Mouse (Mus musculus): ENCODE measurements around the gene Tdrkh.

Tdrkh gene

GRCm38 (mm10) chr3:94457055-94457454 is 44.0 kb downstream of the Tdrkh start:
- no peak for DNase-seq (ENCODE audit: extremely low read depth, low read depth)

GRCm38 (mm10) chr3:94459834-94460233 is 46.8 kb downstream of the Tdrkh start:
- DNase-seq (ENCODE audit: extremely low read depth, low read depth): no peak

GRCm38 (mm10) chr3:94463926-94464578 is 51.0 kb downstream of the Tdrkh start:
- no peak for DNase-seq (ENCODE audit: extremely low read depth, low read depth)

DNA sequence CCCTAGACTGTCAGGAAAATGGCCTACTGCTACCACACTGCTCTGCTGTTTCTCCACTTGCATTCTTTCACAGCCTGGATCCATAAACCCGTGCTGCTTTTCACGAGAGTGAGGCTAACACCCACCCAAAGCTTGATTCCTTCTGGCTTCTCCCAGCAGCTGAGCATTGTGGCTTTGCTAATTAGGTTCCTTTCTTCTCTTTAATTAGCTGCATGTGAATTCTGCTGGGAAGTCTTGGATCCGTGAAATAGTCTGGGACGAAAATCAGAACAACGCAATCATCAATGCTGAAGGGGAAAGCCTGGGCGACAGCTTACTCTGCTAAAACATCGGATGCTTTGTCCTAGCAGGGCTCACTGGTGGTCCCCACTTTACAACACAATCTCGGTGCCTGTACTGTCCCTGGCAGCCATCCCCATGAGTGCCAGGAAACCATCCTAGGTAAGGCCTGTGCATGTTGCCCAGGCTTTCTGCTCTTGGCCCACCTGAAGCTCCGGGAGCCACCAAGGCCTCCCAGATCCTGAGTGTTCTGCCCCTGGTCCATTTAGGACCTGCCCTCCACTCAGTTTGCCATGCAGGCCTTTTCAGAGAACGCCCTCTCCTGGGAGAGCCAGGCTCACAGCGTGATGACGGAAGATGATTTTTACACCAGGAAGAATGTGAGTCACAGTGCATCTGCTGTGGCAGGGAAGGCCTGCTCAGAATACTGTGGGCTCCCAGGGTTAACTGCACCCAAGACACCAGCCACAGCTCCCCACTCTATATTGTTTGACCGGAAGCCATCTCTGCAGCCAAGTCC is 52.8 kb downstream of the Tdrkh start:
- DNase-seq (ENCODE audit: extremely low read depth, low read depth): no peak

GRCm38 (mm10) chr3:94468931-94469330 is 55.9 kb downstream of the Tdrkh start:
- no peak for DNase-seq (ENCODE audit: extremely low read depth, low read depth)

GRCm38 (mm10) chr3:94472447-94473114 is 59.5 kb downstream of the Tdrkh start:
- DNase-seq (ENCODE audit: extremely low read depth, low read depth): no peak

- DNase-seq (ENCODE audit: extremely low read depth, low read depth): no peak
Measured at GRCm38 (mm10) chr3:94473115-94473505, 60.0 kb downstream of the Tdrkh start.

DNA sequence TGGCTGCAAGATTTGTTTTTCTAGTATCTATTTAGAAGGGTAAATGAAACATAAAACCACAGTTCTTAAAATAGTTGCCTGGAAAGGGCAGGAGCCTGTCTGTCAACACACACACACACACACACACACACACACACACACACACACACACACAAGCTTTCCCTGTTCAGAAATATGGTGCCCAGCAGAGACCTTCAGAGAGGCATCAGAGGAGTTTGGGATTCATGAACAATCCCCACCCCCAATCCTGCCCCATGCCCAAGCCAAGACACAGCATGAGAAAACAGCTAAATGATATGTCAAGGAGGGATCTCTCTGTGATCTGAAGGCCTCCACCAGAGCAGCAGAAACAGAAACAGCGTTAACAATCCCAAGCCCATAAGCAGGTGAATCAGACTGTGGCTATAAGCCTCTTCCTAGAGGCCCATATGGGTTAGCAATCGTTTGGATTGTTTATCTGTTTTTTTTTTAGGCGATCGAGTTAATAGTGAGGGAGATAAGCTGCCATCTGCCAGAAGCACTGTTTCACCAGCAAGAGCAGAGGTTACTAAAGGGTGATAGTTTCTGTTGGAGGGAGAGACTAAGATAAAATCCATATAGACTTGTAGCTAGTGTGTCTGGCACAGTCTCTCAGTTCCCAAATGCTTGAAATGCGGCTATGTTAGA is 60.6 kb downstream of the Tdrkh start:
- DNase-seq (ENCODE audit: extremely low read depth, low read depth): no peak

DNA sequence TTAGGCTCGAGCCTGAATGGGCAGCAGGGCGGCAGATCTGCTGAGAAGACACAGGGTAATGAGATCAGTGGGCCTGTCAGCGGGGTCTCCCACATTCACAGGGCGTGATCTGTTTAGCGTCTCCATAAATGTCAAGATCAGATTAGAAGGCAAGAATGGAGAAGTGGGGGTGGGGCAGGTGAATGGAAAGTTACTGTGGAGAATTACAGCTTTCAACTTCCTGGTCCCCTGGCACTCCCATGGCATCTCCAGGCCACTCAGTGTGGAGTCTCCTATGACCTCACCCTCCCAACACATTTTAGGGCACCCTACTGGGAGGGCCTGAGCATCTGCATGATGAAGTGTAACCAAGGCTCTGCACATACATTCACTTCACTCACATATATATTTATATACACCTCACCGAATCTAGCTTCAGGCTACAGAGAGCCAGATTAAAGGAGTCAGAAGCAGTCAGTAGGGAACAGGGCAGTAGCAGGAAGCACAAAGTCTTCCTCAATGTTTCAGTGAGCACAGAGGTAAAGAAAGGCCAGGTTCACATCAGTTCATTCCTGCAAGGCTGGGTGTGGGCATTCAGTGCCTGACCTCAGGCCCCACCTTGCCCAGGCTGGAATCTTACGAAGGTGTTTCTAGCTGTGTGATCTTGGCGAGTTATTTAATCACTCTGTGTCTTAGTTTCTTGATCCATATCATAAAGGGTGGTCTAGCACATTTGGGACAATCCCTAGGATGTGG is 63.4 kb downstream of the Tdrkh start:
- no peak for DNase-seq (ENCODE audit: extremely low read depth, low read depth)

DNA sequence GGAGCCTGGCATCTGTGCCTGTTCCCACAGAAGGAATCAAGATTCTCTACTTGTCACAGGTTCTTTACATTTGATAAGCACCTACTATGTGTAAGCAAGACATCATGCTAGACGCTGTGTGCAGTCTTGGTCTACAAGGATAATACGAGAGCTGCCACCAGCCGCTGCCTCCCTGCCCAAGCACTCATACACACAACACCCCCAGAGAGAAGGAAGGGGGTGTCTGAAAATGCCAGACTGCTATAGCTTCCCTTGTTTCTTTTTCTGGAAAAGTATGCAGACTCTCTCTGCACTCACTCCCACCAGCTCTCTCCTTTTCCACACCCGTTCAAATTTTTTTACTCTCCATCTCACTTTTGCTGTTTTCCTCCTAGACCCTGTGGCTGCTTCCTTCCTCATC is 64.4 kb downstream of the Tdrkh start:
- no peak for DNase-seq (ENCODE audit: extremely low read depth, low read depth)

DNA sequence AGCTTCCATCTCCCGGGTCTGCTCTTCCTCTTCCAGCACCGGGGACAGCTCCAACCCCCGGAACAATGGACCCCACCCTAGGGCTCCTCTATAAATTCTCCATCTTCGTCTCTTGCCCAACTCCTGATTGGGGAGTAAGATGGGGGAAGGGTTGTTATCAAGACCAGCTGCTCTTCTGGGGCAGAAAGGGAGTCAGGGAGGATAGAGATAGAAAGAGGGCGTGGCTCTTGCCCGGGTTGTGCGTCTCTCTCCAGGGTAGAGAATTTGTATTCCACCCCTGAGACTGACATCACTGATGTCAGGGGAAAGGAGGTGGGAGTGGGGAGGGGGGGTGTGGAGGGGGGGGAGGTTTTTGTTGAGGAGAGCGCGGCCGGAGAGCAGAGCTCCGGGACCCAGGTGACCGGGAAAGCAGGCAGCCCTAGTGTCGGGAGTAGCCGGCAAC is 64.9 kb downstream of the Tdrkh start, which contains the start of gene Celf3:
Gene Celf3 (plus strand): TSS at position 315 of the 442 bp plus-strand sequence.
- peak; percentile 76 for DNase-seq (ENCODE audit: extremely low read depth, low read depth)

- no peak for DNase-seq (ENCODE audit: extremely low read depth, low read depth)
Measured at GRCm38 (mm10) chr3:94478591-94479169, 65.6 kb downstream of the Tdrkh start.

DNA sequence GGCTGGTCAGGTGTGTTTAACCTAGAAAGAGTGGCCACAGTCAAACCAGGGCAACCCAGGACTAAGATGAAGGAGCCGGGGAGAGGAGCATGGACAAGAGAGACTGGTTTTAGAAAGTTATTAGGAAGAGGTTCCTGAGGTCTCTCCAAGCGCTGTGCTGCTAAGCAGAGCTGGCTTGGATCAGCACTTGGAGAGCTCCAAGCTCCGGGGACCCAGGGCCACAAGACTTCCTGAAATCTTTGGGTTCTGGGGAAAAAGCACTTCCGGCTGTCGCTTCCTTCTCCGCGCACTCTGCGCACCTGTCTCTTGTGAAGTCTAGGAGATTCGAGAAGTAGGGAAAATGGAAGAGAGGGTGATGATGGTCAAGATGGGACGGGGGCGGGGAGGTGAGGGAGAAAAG is 66.5 kb downstream of the Tdrkh start:
- no peak for DNase-seq (ENCODE audit: extremely low read depth, low read depth)

- DNase-seq (ENCODE audit: extremely low read depth, low read depth): no peak
Measured at GRCm38 (mm10) chr3:94480291-94480884, 67.3 kb downstream of the Tdrkh start, which contains the start of gene Riiad1. Riiad1 (minus strand) TSS chr3:94480341.

GRCm38 (mm10) chr3:94481429-94481828 is 68.4 kb downstream of the Tdrkh start:
- no peak for DNase-seq (ENCODE audit: extremely low read depth, low read depth)

DNA sequence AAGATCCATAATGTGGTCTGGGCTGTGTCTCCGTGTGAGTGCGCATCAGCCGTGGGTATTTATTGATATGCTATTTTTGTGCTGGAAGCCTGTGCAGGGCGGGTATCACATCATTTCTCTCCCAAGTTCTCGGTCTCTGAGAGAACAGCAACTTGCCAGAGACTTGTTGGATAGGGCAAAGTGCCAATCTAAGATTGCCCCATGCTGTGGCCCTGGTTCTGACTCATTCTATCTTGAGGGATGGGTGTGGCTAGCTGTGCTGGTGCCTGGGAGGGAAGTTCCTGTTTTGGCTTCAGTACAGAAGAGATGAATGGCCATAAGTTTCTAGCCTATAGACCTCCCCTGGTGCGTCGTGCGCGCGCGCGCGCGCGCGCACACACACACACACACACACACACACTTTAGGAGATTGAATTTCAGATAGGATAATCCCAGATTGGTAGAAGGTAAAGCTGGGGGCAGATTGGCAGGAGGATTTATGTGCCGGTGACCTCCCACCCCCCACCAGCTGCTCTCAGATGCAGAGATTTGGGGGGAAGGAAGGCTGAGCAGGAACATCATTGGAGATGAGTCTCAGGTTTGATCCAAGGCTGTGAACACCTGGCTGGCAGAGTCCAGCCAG is 69.8 kb downstream of the Tdrkh start:
- peak; percentile 97 for DNase-seq (ENCODE audit: extremely low read depth, low read depth)

DNA sequence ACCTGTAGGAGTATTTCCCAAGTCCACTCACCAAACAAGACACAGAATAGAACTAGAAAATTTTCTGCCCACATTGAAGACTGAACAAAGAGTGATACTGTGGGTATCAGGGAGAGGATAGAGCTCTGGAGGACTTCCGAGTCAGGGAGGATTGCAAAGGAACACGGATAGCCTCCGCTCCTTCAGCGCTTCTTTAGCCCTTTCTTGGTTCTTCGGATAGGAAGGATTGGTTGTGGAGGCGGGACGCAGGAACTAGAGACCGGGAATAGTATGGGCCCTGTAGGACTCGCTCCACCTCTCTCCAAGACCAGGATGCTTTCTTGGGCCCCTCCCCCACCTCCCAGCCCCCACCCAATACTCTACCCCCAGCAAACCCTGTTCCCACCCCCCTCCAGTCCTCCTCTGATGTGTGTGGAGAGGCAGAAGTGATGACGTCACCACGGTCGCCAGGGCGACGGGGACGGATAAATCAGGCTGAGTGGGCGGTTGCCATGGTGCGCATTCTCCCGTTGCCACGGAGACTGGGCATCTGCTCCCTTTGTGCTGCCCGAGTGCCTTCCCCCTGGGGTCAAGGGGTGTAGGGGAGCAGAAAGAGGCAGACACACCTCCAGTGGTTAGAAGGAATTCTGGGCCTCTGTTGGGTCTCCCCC is 70.8 kb downstream of the Tdrkh start:
- no peak for DNase-seq (ENCODE audit: extremely low read depth, low read depth)

Data from MEL-GATA-1-ER (cell line).